Mouse (Mus musculus) kidney, embryonic 15.5 days (tissue): Measurements from ENCODE around the gene Rptor. TPM values are rescaled to one million over a fixed set of nuclear protein-coding genes. Genes with fewer than 3 reads are reported as not detected.

Source experiments
- ATAC-seq: fragments of 200-750 bp; cut with Nextera tagmentation; replicated peaks from 2 replicates; pipeline ENCODE4 v1.8.0; 2017; ENCODE audit warnings: moderate TSS enrichment; ENCODE audit not compliant: low FRiP score
- H3K27ac ChIP-seq: fragments of 300-500 bp; sonication (generic); 2 replicates; pipeline ENCODE4 v1.5.1; 2015; ENCODE audit warnings: mild to moderate bottlenecking, inconsistent platforms
- H3K27me3 ChIP-seq: fragments of 300-500 bp; sonication (generic); 2 replicates; pipeline ENCODE4 v1.6.1; 2015; ENCODE audit warnings: inconsistent platforms
- H3K36me3 ChIP-seq: fragments of 300-500 bp; sonication (generic); 2 replicates; pipeline ENCODE4 v1.6.1; 2015; ENCODE audit warnings: inconsistent platforms
- H3K4me1 ChIP-seq: fragments of 300-500 bp; sonication (generic); 2 replicates; pipeline ENCODE4 v1.6.1; 2015; ENCODE audit warnings: inconsistent platforms
- H3K4me2 ChIP-seq: fragments of 300-500 bp; sonication (generic); 2 replicates; pipeline ENCODE4 v1.6.1; 2015; ENCODE audit warnings: moderate library complexity, mild to moderate bottlenecking, inconsistent platforms
- H3K4me3 ChIP-seq: fragments of 300-500 bp; sonication (generic); replicated peaks from 2 replicates; pipeline ENCODE4 v1.5.1; 2015; ENCODE audit warnings: mild to moderate bottlenecking, inconsistent platforms
- H3K9ac ChIP-seq: fragments of 300-500 bp; sonication (generic); 2 replicates; pipeline ENCODE4 v1.6.1; 2015; ENCODE audit warnings: mild to moderate bottlenecking, inconsistent platforms
- H3K9me3 ChIP-seq: fragments of 300-500 bp; sonication (generic); replicated peaks from 2 replicates; pipeline ENCODE4 v1.6.1; 2016; ENCODE audit warnings: inconsistent platforms
- WGBS: fragments of 180-500 bp; shearing (Covaris S2); methylation state at CpG from one replicate; pipeline ENCODE4 v1.1.7; 2015; ENCODE audit warnings: mixed read lengths; 5-methylcytosine and 5-hydroxymethylcytosine counted together
- polyA plus RNA-seq: library from polyadenylated mRNA; unstranded; fragments of >200 nt; fragmentation: Nextera tagmentation; extraction: Ambion mirVana; gene quantifications from 2 replicates; pipeline ENCODE4 v1.2.1, GENCODE M21; 2015

The Rptor gene
- polyA plus RNA-seq, 1 experiment from 2014 or later, result 13.1 TPM

GRCm38 (mm10) chr11:119863421-119863821 lies 260.7 kb downstream of the Rptor start:
- Histone ChIP-seq H3K9ac (no peak overlapping the region), H3K4me2 (no peak overlapping the region), H3K4me1 (peaks cover 7% of the 10 kb centered on the region), H3K9me3 (no peaks in the 10 kb centered on the region), H3K27ac (no peak overlapping the region), H3K36me3 (peaks cover 68% of the 10 kb centered on the region), H3K27me3 (no peaks in the 10 kb centered on the region), H3K4me3 (no peak overlapping the region)
- peak; percentile 36; the same call in 1 of the 2 replicates for ATAC-seq
- WGBS, result 31% methylated on average over 10 of the region's 10 CpGs

- WGBS, result 90% methylated on average over 6 of the region's 6 CpGs
These were observed 264.1 kb downstream of the Rptor start for GRCm38 (mm10) chr11:119866837-119867236.

GRCm38 (mm10) chr11:119868138-119868537 lies 265.4 kb downstream of the Rptor start:
- Histone ChIP-seq H3K9me3 (no peaks in the 10 kb centered on the region), H3K4me2 (no peak overlapping the region), H3K4me1 (peaks cover 6% of the 10 kb centered on the region), H3K27me3 (no peaks in the 10 kb centered on the region), H3K36me3 (peaks cover 84% of the 10 kb centered on the region), H3K9ac (no peak overlapping the region), H3K27ac (no peak overlapping the region), H3K4me3 (no peak overlapping the region)
- WGBS, result 86% methylated on average over 3 of the region's 3 CpGs
- no peak for ATAC-seq

More at GRCm38 (mm10) chr11:119866837-119867236, 264.1 kb downstream of the Rptor start:
- peaks cover 74% of the 10 kb centered on the region for H3K36me3 ChIP-seq
- H3K27me3 ChIP-seq, result no peaks in the 10 kb centered on the region
- no peak overlapping the region for H3K27ac ChIP-seq
- H3K4me3 ChIP-seq, result no peak overlapping the region
- H3K4me1 ChIP-seq, result peaks cover 7% of the 10 kb centered on the region
- H3K4me2 ChIP-seq, result no peak overlapping the region
- no peak overlapping the region for H3K9ac ChIP-seq
- H3K9me3 ChIP-seq, result no peaks in the 10 kb centered on the region
- ATAC-seq, result no peak

- no peak overlapping the region for H3K4me3 ChIP-seq
- 81% methylated on average over 4 of the region's 4 CpGs for WGBS
- ATAC-seq, result no peak
- H3K9me3 ChIP-seq, result no peaks in the 10 kb centered on the region
- peaks cover 2% of the 10 kb centered on the region for H3K4me1 ChIP-seq
- H3K4me2 ChIP-seq, result no peak overlapping the region
- 0 out of 2 replicates have a peak overlapping the region, but pooled peaks have one; percentile 33 for H3K27ac ChIP-seq
- peaks cover 86% of the 10 kb centered on the region for H3K36me3 ChIP-seq
- H3K9ac ChIP-seq, result no peak overlapping the region
- no peaks in the 10 kb centered on the region for H3K27me3 ChIP-seq
These were observed 265.9 kb downstream of the Rptor start for GRCm38 (mm10) chr11:119868556-119868955.

GRCm38 (mm10) chr11:119871141-119871540 lies 268.4 kb downstream of the Rptor start:
- Histone ChIP-seq H3K9me3 (no peaks in the 10 kb centered on the region), H3K27me3 (no peaks in the 10 kb centered on the region), H3K4me1 (no peaks in the 10 kb centered on the region), H3K4me3 (no peak overlapping the region), H3K36me3 (peaks cover 91% of the 10 kb centered on the region), H3K4me2 (no peak overlapping the region), H3K27ac (no peak overlapping the region), H3K9ac (no peak overlapping the region)
- WGBS, result 87% methylated on average over 7 of the region's 7 CpGs
- no peak for ATAC-seq

GRCm38 (mm10) chr11:119873643-119874042 lies 270.9 kb downstream of the Rptor start:
- Histone ChIP-seq H3K4me1 (no peaks in the 10 kb centered on the region), H3K9ac (no peak overlapping the region), H3K27ac (no peak overlapping the region), H3K9me3 (no peaks in the 10 kb centered on the region), H3K4me3 (no peak overlapping the region), H3K27me3 (no peaks in the 10 kb centered on the region), H3K36me3 (peaks cover 94% of the 10 kb centered on the region), H3K4me2 (no peak overlapping the region)
- 92% methylated on average over 4 of the region's 4 CpGs for WGBS
- no peak for ATAC-seq

GRCm38 (mm10) chr11:119874841-119875240 lies 272.1 kb downstream of the Rptor start:
- WGBS, result 82% methylated on average over 1 of the region's 1 CpGs
- peaks cover 94% of the 10 kb centered on the region for H3K36me3 ChIP-seq
- ATAC-seq, result no peak

GRCm38 (mm10) chr11:119875685-119876084 lies 273.0 kb downstream of the Rptor start:
- WGBS, result 84% methylated on average over 9 of the region's 9 CpGs
- no peaks in the 10 kb centered on the region for H3K4me1 ChIP-seq
- no peak overlapping the region for H3K4me3 ChIP-seq
- no peak overlapping the region for H3K4me2 ChIP-seq
- H3K9ac ChIP-seq, result no peak overlapping the region
- peaks cover 93% of the 10 kb centered on the region for H3K36me3 ChIP-seq
- no peak for ATAC-seq
- H3K9me3 ChIP-seq, result no peaks in the 10 kb centered on the region
- H3K27ac ChIP-seq, result no peak overlapping the region
- no peaks in the 10 kb centered on the region for H3K27me3 ChIP-seq

More at GRCm38 (mm10) chr11:119874841-119875240, 272.1 kb downstream of the Rptor start:
- Histone ChIP-seq H3K9ac (no peak overlapping the region), H3K27me3 (no peaks in the 10 kb centered on the region), H3K4me1 (no peaks in the 10 kb centered on the region), H3K27ac (no peak overlapping the region), H3K4me3 (no peak overlapping the region), H3K4me2 (no peak overlapping the region), H3K9me3 (no peaks in the 10 kb centered on the region)

GRCm38 (mm10) chr11:119877124-119877523 lies 274.4 kb downstream of the Rptor start:
- no peaks in the 10 kb centered on the region for H3K27me3 ChIP-seq
- no peak overlapping the region for H3K9ac ChIP-seq
- H3K4me2 ChIP-seq, result no peak overlapping the region
- H3K9me3 ChIP-seq, result no peaks in the 10 kb centered on the region
- no peak overlapping the region for H3K4me3 ChIP-seq
- 93% methylated on average over 7 of the region's 7 CpGs for WGBS
- H3K27ac ChIP-seq, result no peak overlapping the region
- no peaks in the 10 kb centered on the region for H3K4me1 ChIP-seq
- no peak for ATAC-seq
- peaks cover 82% of the 10 kb centered on the region for H3K36me3 ChIP-seq

GRCm38 (mm10) chr11:119879573-119879972 lies 276.9 kb downstream of the Rptor start:
- Histone ChIP-seq H3K27me3 (no peaks in the 10 kb centered on the region), H3K4me3 (no peak overlapping the region), H3K4me2 (no peak overlapping the region), H3K27ac (no peak overlapping the region), H3K4me1 (no peaks in the 10 kb centered on the region), H3K36me3 (peaks cover 68% of the 10 kb centered on the region), H3K9ac (no peak overlapping the region), H3K9me3 (no peaks in the 10 kb centered on the region)
- 92% methylated on average over 5 of the region's 5 CpGs for WGBS
- ATAC-seq, result no peak

- no peaks in the 10 kb centered on the region for H3K9me3 ChIP-seq
- no peaks in the 10 kb centered on the region for H3K4me1 ChIP-seq
- no peak overlapping the region for H3K27ac ChIP-seq
- peaks cover 67% of the 10 kb centered on the region for H3K36me3 ChIP-seq
- 40% methylated on average over 2 of the region's 2 CpGs for WGBS
- no peak overlapping the region for H3K4me3 ChIP-seq
- no peak for ATAC-seq
- H3K9ac ChIP-seq, result no peak overlapping the region
- no peaks in the 10 kb centered on the region for H3K27me3 ChIP-seq
- H3K4me2 ChIP-seq, result no peak overlapping the region
These were observed 280.9 kb downstream of the Rptor start for GRCm38 (mm10) chr11:119883646-119884045.

- H3K9me3 ChIP-seq, result no peaks in the 10 kb centered on the region
- H3K27ac ChIP-seq, result no peak overlapping the region
- no peak overlapping the region for H3K9ac ChIP-seq
- no peaks in the 10 kb centered on the region for H3K4me1 ChIP-seq
- peaks cover 95% of the 10 kb centered on the region for H3K36me3 ChIP-seq
- H3K4me3 ChIP-seq, result no peak overlapping the region
- no peak for ATAC-seq
- H3K27me3 ChIP-seq, result no peaks in the 10 kb centered on the region
- WGBS, result 91% methylated on average over 3 of the region's 3 CpGs
- no peak overlapping the region for H3K4me2 ChIP-seq
These were observed 287.3 kb downstream of the Rptor start for GRCm38 (mm10) chr11:119889966-119890365.

- Histone ChIP-seq H3K9ac (no peak overlapping the region), H3K27ac (no peak overlapping the region), H3K4me3 (no peak overlapping the region), H3K36me3 (peaks cover 95% of the 10 kb centered on the region), H3K4me2 (no peak overlapping the region), H3K27me3 (no peaks in the 10 kb centered on the region), H3K4me1 (no peaks in the 10 kb centered on the region), H3K9me3 (no peaks in the 10 kb centered on the region)
- no peak for ATAC-seq
- WGBS, result 88% methylated on average over 7 of the region's 7 CpGs
These were observed 289.0 kb downstream of the Rptor start for GRCm38 (mm10) chr11:119891601-119892215.
